Mouse (Mus musculus) midbrain, embryonic 16.5 days (tissue): ENCODE measurements around the gene Ube2q2. TPM values are rescaled to one million over a fixed set of nuclear protein-coding genes. Genes with fewer than 3 reads are reported as not detected.

Source experiments
- ATAC-seq: fragments of 200-750 bp; cut with Nextera tagmentation; 2 replicates; pipeline ENCODE4 v1.8.0; 2017; ENCODE audit warnings: moderate TSS enrichment
- H3K27ac ChIP-seq: fragments of 300-500 bp; sonication (generic); 2 replicates; pipeline ENCODE4 v1.5.1; 2014; ENCODE audit warnings: mild to moderate bottlenecking, low read length, mixed read lengths
- H3K27me3 ChIP-seq: fragments of 300-500 bp; sonication (generic); 2 replicates; pipeline ENCODE4 v1.6.1; 2014; ENCODE audit warnings: low read depth, low read length, mixed read lengths; ENCODE audit not compliant: control insufficient read depth, insufficient read depth
- H3K36me3 ChIP-seq: fragments of 300-500 bp; sonication (generic); 2 replicates; pipeline ENCODE4 v1.6.1; 2014; ENCODE audit warnings: mild to moderate bottlenecking, low read length, moderate library complexity, mixed read lengths; ENCODE audit not compliant: control insufficient read depth, insufficient read depth
- H3K4me1 ChIP-seq: fragments of 300-500 bp; sonication (generic); 2 replicates; pipeline ENCODE4 v1.6.1; 2014; ENCODE audit warnings: mild to moderate bottlenecking, low read length, mixed read lengths; ENCODE audit not compliant: control insufficient read depth, insufficient read depth
- H3K4me2 ChIP-seq: fragments of 300-500 bp; sonication (generic); 2 replicates; pipeline ENCODE4 v1.6.1; 2014; ENCODE audit warnings: mild to moderate bottlenecking, low read length, mixed read lengths
- H3K4me3 ChIP-seq: fragments of 300-500 bp; sonication (generic); 2 replicates; pipeline ENCODE4 v1.5.1; 2014; ENCODE audit warnings: low read depth, mild to moderate bottlenecking, low read length, moderate library complexity, mixed read lengths
- H3K9ac ChIP-seq: fragments of 300-500 bp; sonication (generic); 2 replicates; pipeline ENCODE4 v1.6.1; 2014; ENCODE audit warnings: low read depth, low read length, mixed read lengths
- H3K9me3 ChIP-seq: fragments of 300-500 bp; sonication (generic); replicated peaks from 2 replicates; pipeline ENCODE4 v1.6.1; 2014; ENCODE audit warnings: mild to moderate bottlenecking, low read length, mixed read lengths; ENCODE audit not compliant: control insufficient read depth, poor library complexity, severe bottlenecking
- WGBS: fragments of 180-500 bp; shearing (Covaris S2); extraction: QIAGEN DNeasy Blood & Tissue Kit; methylation state at CpG from one replicate; pipeline ENCODE4 v1.1.7; 2014; 5-methylcytosine and 5-hydroxymethylcytosine counted together
- polyA plus RNA-seq: library from polyadenylated mRNA; unstranded; fragments of >200 nt; fragmentation: Nextera tagmentation; extraction: Ambion mirVana; gene quantifications from 2 replicates; pipeline ENCODE4 v1.2.1, GENCODE M21; 2015

Ube2q2 gene
- polyA plus RNA-seq, 1 experiment from 2014 or later = 38.1 TPM

- Histone ChIP-seq H3K27ac (peak within 1 kb of the TSS; percentile 84), H3K9ac (peak within 1 kb of the TSS; percentile 97), H3K4me2 (peak within 1 kb of the TSS; percentile 84), H3K36me3 (peaks cover 2% of the 10 kb centered on the region), H3K9me3 (no peaks in the 10 kb centered on the region), H3K4me3 (peak within 1 kb of the TSS; percentile 92), H3K4me1 (peaks cover 27% of the 10 kb centered on the region), H3K27me3 (no peaks in the 10 kb centered on the region)
- peak; percentile 100 for ATAC-seq
- under 1% methylated on average over 62 of the region's 65 CpGs for whole genome bisulfite sequencing
These were observed 60.3 kb downstream of the Ube2q2 start, which contains the start of gene Fbxo22 for GRCm38 (mm10) chr9:55208790-55209481. TSS of gene Fbxo22 (plus strand) at chr9:55208925.

GRCm38 (mm10) chr9:55211611-55212010 lies 63.0 kb downstream of the Ube2q2 start:
- 84% methylated on average over 4 of the region's 4 CpGs for WGBS
- H3K4me1 ChIP-seq = peaks cover 27% of the 10 kb centered on the region
- no peak for ATAC-seq
- H3K9me3 ChIP-seq = no peaks in the 10 kb centered on the region
- no peak overlapping the region for H3K9ac ChIP-seq
- peaks cover 21% of the 10 kb centered on the region for H3K36me3 ChIP-seq
- H3K27ac ChIP-seq = no peak overlapping the region
- no peak overlapping the region for H3K4me3 ChIP-seq
- H3K4me2 ChIP-seq = no peak overlapping the region
- no peaks in the 10 kb centered on the region for H3K27me3 ChIP-seq

GRCm38 (mm10) chr9:55213396-55213795 lies 64.7 kb downstream of the Ube2q2 start:
- Histone ChIP-seq H3K36me3 (peaks cover 31% of the 10 kb centered on the region), H3K27me3 (no peaks in the 10 kb centered on the region), H3K4me2 (no peak overlapping the region), H3K4me1 (peaks cover 21% of the 10 kb centered on the region), H3K9me3 (no peaks in the 10 kb centered on the region), H3K4me3 (no peak overlapping the region), H3K27ac (no peak overlapping the region), H3K9ac (no peak overlapping the region)
- ATAC-seq = no peak
- 96% methylated on average over 1 of the region's 1 CpGs for WGBS

- H3K4me1 ChIP-seq = peaks cover 13% of the 10 kb centered on the region
- WGBS = 91% methylated on average over 3 of the region's 3 CpGs
- H3K9ac ChIP-seq = no peak overlapping the region
- no peak for ATAC-seq
- no peak overlapping the region for H3K4me3 ChIP-seq
- H3K36me3 ChIP-seq = peaks cover 35% of the 10 kb centered on the region
- H3K9me3 ChIP-seq = no peaks in the 10 kb centered on the region
- H3K27ac ChIP-seq = no peak overlapping the region
- no peak overlapping the region for H3K4me2 ChIP-seq
- no peaks in the 10 kb centered on the region for H3K27me3 ChIP-seq
These were observed 66.4 kb downstream of the Ube2q2 start for GRCm38 (mm10) chr9:55215056-55215455.

- H3K27me3 ChIP-seq = no peaks in the 10 kb centered on the region
- no peak overlapping the region for H3K4me2 ChIP-seq
- peaks cover 35% of the 10 kb centered on the region for H3K36me3 ChIP-seq
- no peak overlapping the region for H3K9ac ChIP-seq
- no peak overlapping the region for H3K4me3 ChIP-seq
- no peak overlapping the region for H3K27ac ChIP-seq
- H3K4me1 ChIP-seq = peaks cover 7% of the 10 kb centered on the region
- no peak for ATAC-seq
- no peaks in the 10 kb centered on the region for H3K9me3 ChIP-seq
- 80% methylated on average over 3 of the region's 3 CpGs for WGBS
These were observed 67.0 kb downstream of the Ube2q2 start for GRCm38 (mm10) chr9:55215648-55216047.

- Histone ChIP-seq H3K4me1 (peaks cover 4% of the 10 kb centered on the region), H3K27me3 (no peaks in the 10 kb centered on the region), H3K4me2 (no peak overlapping the region), H3K9ac (no peak overlapping the region), H3K36me3 (peaks cover 40% of the 10 kb centered on the region), H3K4me3 (no peak overlapping the region), H3K27ac (no peak overlapping the region), H3K9me3 (no peaks in the 10 kb centered on the region)
- 59% methylated on average over 2 of the region's 2 CpGs for WGBS
- ATAC-seq = no peak
These were observed 67.4 kb downstream of the Ube2q2 start for GRCm38 (mm10) chr9:55216078-55216477.

- peaks cover 51% of the 10 kb centered on the region for H3K36me3 ChIP-seq
These were observed 68.7 kb downstream of the Ube2q2 start for GRCm38 (mm10) chr9:55217381-55217780.

GRCm38 (mm10) chr9:55225165-55225737 lies 76.6 kb downstream of the Ube2q2 start:
- no peak for ATAC-seq
- Histone ChIP-seq H3K9ac (no peak overlapping the region), H3K4me2 (no peak overlapping the region), H3K27me3 (no peaks in the 10 kb centered on the region), H3K9me3 (no peaks in the 10 kb centered on the region), H3K27ac (no peak overlapping the region), H3K36me3 (peaks cover 44% of the 10 kb centered on the region), H3K4me3 (no peak overlapping the region), H3K4me1 (peaks cover 2% of the 10 kb centered on the region; the same call in 1 of the 2 replicates)
- 96% methylated on average over 7 of the region's 7 CpGs for WGBS

More at GRCm38 (mm10) chr9:55217381-55217780, 68.7 kb downstream of the Ube2q2 start:
- H3K9ac ChIP-seq = no peak overlapping the region
- H3K4me3 ChIP-seq = no peak overlapping the region
- no peaks in the 10 kb centered on the region for H3K27me3 ChIP-seq
- no peak for ATAC-seq
- no peaks in the 10 kb centered on the region for H3K9me3 ChIP-seq
- H3K4me1 ChIP-seq = no peaks in the 10 kb centered on the region
- H3K27ac ChIP-seq = no peak overlapping the region
- H3K4me2 ChIP-seq = no peak overlapping the region
- 98% methylated on average over 3 of the region's 3 CpGs for WGBS

- no peak overlapping the region for H3K9ac ChIP-seq
- no peak overlapping the region for H3K4me3 ChIP-seq
- no peaks in the 10 kb centered on the region for H3K9me3 ChIP-seq
- ATAC-seq = no peak
- peaks cover 2% of the 10 kb centered on the region; the same call in 1 of the 2 replicates for H3K4me1 ChIP-seq
- 52% methylated on average over 3 of the region's 3 CpGs for WGBS
- H3K36me3 ChIP-seq = peaks cover 37% of the 10 kb centered on the region
- no peak overlapping the region for H3K4me2 ChIP-seq
- H3K27ac ChIP-seq = no peak overlapping the region
- H3K27me3 ChIP-seq = no peaks in the 10 kb centered on the region
These were observed 77.6 kb downstream of the Ube2q2 start for GRCm38 (mm10) chr9:55226251-55226650.
